Mouse (Mus musculus): ENCODE measurements around the gene Tspan14. TPM values are rescaled to one million over a fixed set of nuclear protein-coding genes. Genes with fewer than 3 reads are reported as not detected.

Tspan14 gene
- polyA plus RNA-seq, 1 experiment from 2014 or later, result 101 TPM

- no peaks in the 10 kb centered on the region for H3K27me3 ChIP-seq (replicated peaks; ENCODE audit: control insufficient read depth, insufficient read depth, low read length)
- peak overlapping the region; percentile 71 for H3K27ac ChIP-seq (ENCODE audit: low read depth, low read length)
- peak overlapping the region; percentile 17; the same call in 1 of the 2 replicates for H3K9ac ChIP-seq (ENCODE audit: low read length)
- DNase-seq (ENCODE audit: low spot score) (no peak), ATAC-seq (no peak)
- no peak overlapping the region for H3K4me2 ChIP-seq (ENCODE audit: low read length)
- no peaks in the 10 kb centered on the region for H3K36me3 ChIP-seq (ENCODE audit: control insufficient read depth, insufficient read depth, low read length)
- WGBS, result 17% methylated on average over 4 of the region's 4 CpGs
- H3K9me3 ChIP-seq (replicated peaks; ENCODE audit: control insufficient read depth, low read length), result no peaks in the 10 kb centered on the region
- H3K4me3 ChIP-seq (ENCODE audit: low read depth, low read length), result no peak overlapping the region
- H3K4me1 ChIP-seq (ENCODE audit: control insufficient read depth, insufficient read depth, low read length), result peaks cover 72% of the 10 kb centered on the region
Measured at GRCm38 (mm10) chr14:40958083-40958985, 8.3 kb downstream of the Tspan14 start.

GRCm38 (mm10) chr14:40957607-40958006, 9.0 kb downstream of the Tspan14 start:
- Histone ChIP-seq H3K9ac (ENCODE audit: low read length) (no peak overlapping the region), H3K4me1 (ENCODE audit: control insufficient read depth, insufficient read depth, low read length) (peaks cover 73% of the 10 kb centered on the region), H3K27ac (ENCODE audit: low read depth, low read length) (peak overlapping the region; percentile 71), H3K4me3 (ENCODE audit: low read depth, low read length) (no peak overlapping the region), H3K4me2 (ENCODE audit: low read length) (no peak overlapping the region), H3K36me3 (ENCODE audit: control insufficient read depth, insufficient read depth, low read length) (no peaks in the 10 kb centered on the region), H3K27me3 (replicated peaks; ENCODE audit: control insufficient read depth, insufficient read depth, low read length) (no peaks in the 10 kb centered on the region), H3K9me3 (replicated peaks; ENCODE audit: control insufficient read depth, low read length) (no peaks in the 10 kb centered on the region)
- no peak for ATAC-seq
- WGBS, result 22% methylated on average over 3 of the region's 3 CpGs
- peak; percentile 71 for DNase-seq (ENCODE audit: low spot score)

GRCm38 (mm10) chr14:40956252-40957146, 10.1 kb downstream of the Tspan14 start:
- 20% methylated on average over 13 of the region's 13 CpGs for WGBS
- DNase-seq (ENCODE audit: low spot score) (peak; percentile 82), ATAC-seq (peak; percentile 76)
- Histone ChIP-seq H3K4me3 (ENCODE audit: low read depth, low read length) (no peak overlapping the region), H3K27me3 (replicated peaks; ENCODE audit: control insufficient read depth, insufficient read depth, low read length) (no peaks in the 10 kb centered on the region), H3K9ac (ENCODE audit: low read length) (peak overlapping the region; percentile 69), H3K4me2 (ENCODE audit: low read length) (peak overlapping the region; percentile 41), H3K36me3 (ENCODE audit: control insufficient read depth, insufficient read depth, low read length) (no peaks in the 10 kb centered on the region), H3K4me1 (ENCODE audit: control insufficient read depth, insufficient read depth, low read length) (peaks cover 68% of the 10 kb centered on the region), H3K9me3 (replicated peaks; ENCODE audit: control insufficient read depth, low read length) (no peaks in the 10 kb centered on the region), H3K27ac (ENCODE audit: low read depth, low read length) (peak overlapping the region; percentile 98)

GRCm38 (mm10) chr14:40955596-40956251, 10.9 kb downstream of the Tspan14 start:
- H3K36me3 ChIP-seq (ENCODE audit: control insufficient read depth, insufficient read depth, low read length), result no peaks in the 10 kb centered on the region
- WGBS, result 2% methylated on average over 10 of the region's 10 CpGs
- DNase-seq (ENCODE audit: low spot score) (peak; percentile 85), ATAC-seq (peak; percentile 81)
- H3K27ac ChIP-seq (ENCODE audit: low read depth, low read length), result peak overlapping the region; percentile 98
- H3K4me3 ChIP-seq (ENCODE audit: low read depth, low read length), result no peak overlapping the region
- peak overlapping the region; percentile 41 for H3K4me2 ChIP-seq (ENCODE audit: low read length)
- no peaks in the 10 kb centered on the region for H3K27me3 ChIP-seq (replicated peaks; ENCODE audit: control insufficient read depth, insufficient read depth, low read length)
- no peaks in the 10 kb centered on the region for H3K9me3 ChIP-seq (replicated peaks; ENCODE audit: control insufficient read depth, low read length)
- peak overlapping the region; percentile 69 for H3K9ac ChIP-seq (ENCODE audit: low read length)
- H3K4me1 ChIP-seq (ENCODE audit: control insufficient read depth, insufficient read depth, low read length), result peaks cover 68% of the 10 kb centered on the region

- ATAC-seq, result no peak
- Histone ChIP-seq H3K4me2 (ENCODE audit: low read length) (peak overlapping the region; percentile 41; the same call in 1 of the 2 replicates), H3K9ac (ENCODE audit: low read length) (0 out of 2 replicates have a peak overlapping the region, but pooled peaks have one; percentile 69), H3K36me3 (ENCODE audit: control insufficient read depth, insufficient read depth, low read length) (no peaks in the 10 kb centered on the region), H3K4me3 (ENCODE audit: low read depth, low read length) (no peak overlapping the region), H3K9me3 (replicated peaks; ENCODE audit: control insufficient read depth, low read length) (no peaks in the 10 kb centered on the region), H3K27ac (ENCODE audit: low read depth, low read length) (peak overlapping the region; percentile 98), H3K4me1 (ENCODE audit: control insufficient read depth, insufficient read depth, low read length) (peaks cover 66% of the 10 kb centered on the region), H3K27me3 (replicated peaks; ENCODE audit: control insufficient read depth, insufficient read depth, low read length) (no peaks in the 10 kb centered on the region)
- WGBS, result 61% methylated on average over 1 of the region's 1 CpGs
- DNase-seq (ENCODE audit: low spot score), result no peak
Measured at GRCm38 (mm10) chr14:40955146-40955545, 11.5 kb downstream of the Tspan14 start.

GRCm38 (mm10) chr14:40953381-40953780, 13.2 kb downstream of the Tspan14 start:
- Histone ChIP-seq H3K27me3 (replicated peaks; ENCODE audit: control insufficient read depth, insufficient read depth, low read length) (no peaks in the 10 kb centered on the region), H3K4me3 (ENCODE audit: low read depth, low read length) (no peak overlapping the region), H3K9me3 (replicated peaks; ENCODE audit: control insufficient read depth, low read length) (no peaks in the 10 kb centered on the region), H3K4me1 (ENCODE audit: control insufficient read depth, insufficient read depth, low read length) (peaks cover 67% of the 10 kb centered on the region), H3K4me2 (ENCODE audit: low read length) (no peak overlapping the region), H3K27ac (ENCODE audit: low read depth, low read length) (peak overlapping the region; percentile 35; the same call in 1 of the 2 replicates), H3K36me3 (ENCODE audit: control insufficient read depth, insufficient read depth, low read length) (no peaks in the 10 kb centered on the region), H3K9ac (ENCODE audit: low read length) (no peak overlapping the region)
- ATAC-seq (no peak), DNase-seq (ENCODE audit: low spot score) (no peak)
- WGBS, result 74% methylated on average over 5 of the region's 5 CpGs

GRCm38 (mm10) chr14:40952715-40953114, 13.9 kb downstream of the Tspan14 start:
- no peak overlapping the region for H3K4me3 ChIP-seq (ENCODE audit: low read depth, low read length)
- H3K27ac ChIP-seq (ENCODE audit: low read depth, low read length), result peak overlapping the region; percentile 35; the same call in 1 of the 2 replicates
- WGBS, result 64% methylated on average over 2 of the region's 2 CpGs
- H3K9ac ChIP-seq (ENCODE audit: low read length), result no peak overlapping the region
- ATAC-seq (no peak), DNase-seq (ENCODE audit: low spot score) (peak; percentile 59)
- no peaks in the 10 kb centered on the region for H3K9me3 ChIP-seq (replicated peaks; ENCODE audit: control insufficient read depth, low read length)
- H3K27me3 ChIP-seq (replicated peaks; ENCODE audit: control insufficient read depth, insufficient read depth, low read length), result no peaks in the 10 kb centered on the region
- H3K4me1 ChIP-seq (ENCODE audit: control insufficient read depth, insufficient read depth, low read length), result peaks cover 60% of the 10 kb centered on the region
- H3K36me3 ChIP-seq (ENCODE audit: control insufficient read depth, insufficient read depth, low read length), result 0 out of 2 replicates have a peak, but pooled peaks cover 2% of the 10 kb centered on the region
- no peak overlapping the region for H3K4me2 ChIP-seq (ENCODE audit: low read length)

- H3K9me3 ChIP-seq (replicated peaks; ENCODE audit: control insufficient read depth, low read length), result no peaks in the 10 kb centered on the region
- peaks cover 56% of the 10 kb centered on the region for H3K4me1 ChIP-seq (ENCODE audit: control insufficient read depth, insufficient read depth, low read length)
- 87% methylated on average over 3 of the region's 3 CpGs for WGBS
- no peak for DNase-seq (ENCODE audit: low spot score)
- ATAC-seq, result no peak
- peak overlapping the region; percentile 35; the same call in 1 of the 2 replicates for H3K27ac ChIP-seq (ENCODE audit: low read depth, low read length)
- 0 out of 2 replicates have a peak, but pooled peaks cover 3% of the 10 kb centered on the region for H3K36me3 ChIP-seq (ENCODE audit: control insufficient read depth, insufficient read depth, low read length)
- no peak overlapping the region for H3K9ac ChIP-seq (ENCODE audit: low read length)
- no peak overlapping the region for H3K4me2 ChIP-seq (ENCODE audit: low read length)
- no peak overlapping the region for H3K4me3 ChIP-seq (ENCODE audit: low read depth, low read length)
- no peaks in the 10 kb centered on the region for H3K27me3 ChIP-seq (replicated peaks; ENCODE audit: control insufficient read depth, insufficient read depth, low read length)
Measured at GRCm38 (mm10) chr14:40952301-40952700, 14.3 kb downstream of the Tspan14 start.
